Mouse (Mus musculus): ENCODE data around the gene Wscd2. TPM values are rescaled to one million over a fixed set of nuclear protein-coding genes. Genes with fewer than 3 reads are reported as not detected.
A peak's percentile ranks its signal among the peaks of the same experiment; 100 is the strongest.

Wscd2 gene
- total and polyA plus RNA-seq, 3 experiments, result 0.38 to 0.51 (median 0.39) TPM

DNA sequence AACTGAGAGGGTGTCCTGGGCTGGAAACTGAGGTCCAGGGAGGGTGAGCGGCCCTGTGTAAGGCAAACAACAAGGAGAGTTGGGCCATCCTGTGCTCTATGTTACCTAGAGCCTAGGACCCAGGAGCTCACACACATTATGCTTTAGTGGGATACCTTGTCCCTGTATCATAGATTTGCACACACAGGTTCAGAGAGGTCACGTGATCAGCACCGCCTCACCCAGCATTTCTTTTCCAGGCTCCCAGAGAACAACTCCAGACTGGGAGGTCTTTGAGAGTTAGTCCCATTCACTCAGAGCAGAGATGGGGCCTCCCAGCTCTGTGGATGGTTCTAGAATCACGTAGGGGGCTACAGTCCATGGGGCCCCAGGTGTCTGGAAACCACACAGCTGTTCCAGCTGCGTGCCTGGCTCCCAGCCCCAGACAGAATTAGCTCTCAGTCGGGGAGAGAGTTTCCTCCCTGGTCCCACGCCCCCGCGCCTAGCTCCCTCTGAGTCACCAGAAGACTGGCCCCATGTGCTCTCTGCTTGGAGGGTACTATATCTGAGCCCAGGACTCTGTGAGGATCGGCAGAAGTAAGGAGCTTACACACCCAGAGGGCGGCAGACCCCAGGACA is 137.8 kb downstream of the Wscd2 start (continued):
- TF ChIP-seq UBTF (IDR thresholded peaks at IDR 0.05; ENCODE audit: low read depth, low read length) (no peak), USF2 (conservative IDR thresholded peaks at IDR 0.05; ENCODE audit: low read depth, low read length) (0 out of 2 replicates have a peak, but pooled peaks have one; percentile 9), NRF1 (IDR thresholded peaks at IDR 0.05; ENCODE audit: low read depth, low read length) (no peak), RAD21 (IDR thresholded peaks at IDR 0.05; ENCODE audit: low read depth, low read length) (no peak), MXI1 (IDR thresholded peaks at IDR 0.05; ENCODE audit: low read depth, low read length) (no peak)

DNA sequence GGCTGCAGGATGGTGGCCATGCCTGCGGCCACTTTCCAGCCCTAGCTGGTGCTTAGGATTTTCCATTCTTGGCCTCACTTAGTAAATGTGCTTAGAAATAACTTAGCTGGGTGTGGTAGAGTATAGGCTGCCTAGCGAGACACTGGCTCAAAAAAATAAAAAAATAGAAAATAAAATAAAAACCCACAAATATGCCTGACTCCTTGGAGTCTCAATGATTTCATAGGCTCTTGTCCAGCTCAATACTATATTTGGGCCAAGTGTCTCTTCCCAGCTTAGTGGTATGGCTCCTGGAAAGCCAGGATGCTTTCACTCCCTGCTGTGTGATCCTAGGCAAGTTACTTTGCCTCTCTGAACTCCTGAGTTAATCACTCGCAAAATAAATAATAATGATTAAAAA is 139.1 kb downstream of the Wscd2 start:
- no peak for DNase-seq (ENCODE audit: extremely low read depth)
- Histone ChIP-seq H3K9ac (ENCODE audit: insufficient read depth, low read depth) (no peak overlapping the region), H3K9me3 (replicated peaks; ENCODE audit: low read length) (no peaks in the 10 kb centered on the region), H3K27me3 (replicated peaks) (peaks cover 90% of the 10 kb centered on the region), H3K36me3 (replicated peaks in 1 of 2; ENCODE audit: control insufficient read depth in 1 of 2, insufficient read depth in 1 of 2, low read length in 1 of 2) (no peaks in the 10 kb centered on the region), H3K4me3 (replicated peaks in 1 of 3; ENCODE audit: low read depth in 2 of 3, low read length in 2 of 3, poor library complexity in 1 of 3) (no peak overlapping the region), H3K4me2 (ENCODE audit: insufficient read depth, low read depth, poor library complexity, severe bottlenecking) (no peak overlapping the region), H3K27ac (ENCODE audit: insufficient read depth, low read depth) (no peak overlapping the region), H3K79me2 (replicated peaks; ENCODE audit: control insufficient read depth, extremely low read depth, insufficient read depth, poor library complexity, severe bottlenecking) (no peaks in the 10 kb centered on the region), H3K4me1 (ENCODE audit: control insufficient read depth in 1 of 2, insufficient read depth in 2 of 2) (peaks cover 0 to 10% of the 10 kb centered on the region in 2 experiments; a peak in 2 of 4 replicates)
- TF ChIP-seq JUND (conservative IDR thresholded peaks at IDR 0.05; ENCODE audit: low read depth, low read length) (no peak), JUN (IDR thresholded peaks at IDR 0.05; ENCODE audit: insufficient read depth, low read depth, low read length) (no peak), KAT2A (IDR thresholded peaks at IDR 0.05; ENCODE audit: insufficient replicate concordance, low read length) (no peak), SMC3 (IDR thresholded peaks at IDR 0.05; ENCODE audit: low read depth, low read length) (no peak), PAX5 (IDR thresholded peaks at IDR 0.05; ENCODE audit: low read length) (no peak), RCOR1 (conservative IDR thresholded peaks at IDR 0.05; ENCODE audit: low read depth, low read length) (no peak), CTCF (conservative IDR thresholded peaks at IDR 0.05 in 1 of 2, IDR thresholded peaks at IDR 0.05 in 1 of 2; ENCODE audit: low read depth in 2 of 2, low read length in 2 of 2) (no peak), TCF12 (IDR thresholded peaks at IDR 0.05; ENCODE audit: low read depth, low read length) (no peak), MAX (IDR thresholded peaks at IDR 0.05; ENCODE audit: low read length) (no peak), IRF4 (IDR thresholded peaks at IDR 0.05; ENCODE audit: low read depth, low read length) (no peak), MAZ (IDR thresholded peaks at IDR 0.05; ENCODE audit: low read depth, low read length) (no peak), ETS1 (conservative IDR thresholded peaks at IDR 0.05; ENCODE audit: low read depth, low read length) (no peak)
- in situ Hi-C loops (cut with MboI; ENCODE audit: low pct_ligation_motif_present, low pct_unique_long_range_greater_than_20kb, low sequenced_read_pairs), result no loop called here
- dilution Hi-C loops (cut with MboI; ENCODE audit: extremely low pct_ligation_motif_present, extremely low pct_unique_long_range_greater_than_20kb, low sequenced_read_pairs), result no loop called here

DNA sequence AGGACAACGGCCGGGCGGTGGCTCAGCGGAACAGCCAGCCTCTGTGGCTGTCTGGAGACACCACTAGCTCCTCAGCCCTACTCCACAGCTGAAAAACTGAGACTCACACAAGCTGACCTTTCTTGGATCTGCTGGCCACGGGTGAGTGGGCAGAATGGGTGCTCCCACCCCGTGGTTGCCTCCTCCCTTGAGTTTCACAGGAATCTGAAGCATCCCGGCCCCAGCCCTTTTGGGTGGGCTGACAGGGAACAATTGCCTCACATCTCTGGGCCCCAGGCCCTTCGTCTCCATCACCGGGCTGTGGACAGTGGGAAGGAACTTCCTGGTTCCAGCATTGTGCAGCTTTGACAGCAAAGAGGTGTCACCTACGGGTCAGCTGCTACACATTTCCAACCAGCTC is 140.0 kb downstream of the Wscd2 start:
- Histone ChIP-seq H3K9me3 (replicated peaks; ENCODE audit: low read length) (no peaks in the 10 kb centered on the region), H3K4me1 (ENCODE audit: control insufficient read depth in 1 of 2, insufficient read depth in 2 of 2) (peaks cover 0 to 10% of the 10 kb centered on the region in 2 experiments; a peak in 2 of 4 replicates), H3K36me3 (replicated peaks in 1 of 2; ENCODE audit: control insufficient read depth in 1 of 2, insufficient read depth in 1 of 2, low read length in 1 of 2) (no peaks in the 10 kb centered on the region), H3K4me2 (ENCODE audit: insufficient read depth, low read depth, poor library complexity, severe bottlenecking) (no peak overlapping the region), H3K79me2 (replicated peaks; ENCODE audit: control insufficient read depth, extremely low read depth, insufficient read depth, poor library complexity, severe bottlenecking) (no peaks in the 10 kb centered on the region), H3K9ac (ENCODE audit: insufficient read depth, low read depth) (no peak overlapping the region), H3K27me3 (replicated peaks) (peaks cover 90% of the 10 kb centered on the region), H3K4me3 (replicated peaks in 1 of 3; ENCODE audit: low read depth in 2 of 3, low read length in 2 of 3, poor library complexity in 1 of 3) (no peak overlapping the region), H3K27ac (ENCODE audit: insufficient read depth, low read depth) (no peak overlapping the region)
- in situ Hi-C loops (cut with MboI; ENCODE audit: low pct_ligation_motif_present, low pct_unique_long_range_greater_than_20kb, low sequenced_read_pairs) (no loop called here), dilution Hi-C loops (cut with MboI; ENCODE audit: extremely low pct_ligation_motif_present, extremely low pct_unique_long_range_greater_than_20kb, low sequenced_read_pairs) (no loop called here)
- DNase-seq (ENCODE audit: extremely low read depth), result no peak
- TF ChIP-seq MAZ (IDR thresholded peaks at IDR 0.05; ENCODE audit: low read depth, low read length) (no peak), CHD1 (IDR thresholded peaks at IDR 0.05; ENCODE audit: low read depth, low read length) (no peak), RCOR1 (conservative IDR thresholded peaks at IDR 0.05; ENCODE audit: low read depth, low read length) (no peak), ZMIZ1 (IDR thresholded peaks at IDR 0.05; ENCODE audit: low read depth, low read length) (no peak), PAX5 (IDR thresholded peaks at IDR 0.05; ENCODE audit: low read length) (no peak), NRF1 (IDR thresholded peaks at IDR 0.05; ENCODE audit: low read depth, low read length) (no peak), USF2 (conservative IDR thresholded peaks at IDR 0.05; ENCODE audit: low read depth, low read length) (no peak), NELFE (IDR thresholded peaks at IDR 0.05; ENCODE audit: low read depth, low read length) (no peak), JUN (IDR thresholded peaks at IDR 0.05; ENCODE audit: insufficient read depth, low read depth, low read length) (no peak), MAFK (IDR thresholded peaks at IDR 0.05; ENCODE audit: insufficient replicate concordance, low read length) (no peak)

All from CH12.LX (cell line).